Mouse (Mus musculus): ENCODE results near the gene Tecpr2.

Tecpr2 gene

DNA sequence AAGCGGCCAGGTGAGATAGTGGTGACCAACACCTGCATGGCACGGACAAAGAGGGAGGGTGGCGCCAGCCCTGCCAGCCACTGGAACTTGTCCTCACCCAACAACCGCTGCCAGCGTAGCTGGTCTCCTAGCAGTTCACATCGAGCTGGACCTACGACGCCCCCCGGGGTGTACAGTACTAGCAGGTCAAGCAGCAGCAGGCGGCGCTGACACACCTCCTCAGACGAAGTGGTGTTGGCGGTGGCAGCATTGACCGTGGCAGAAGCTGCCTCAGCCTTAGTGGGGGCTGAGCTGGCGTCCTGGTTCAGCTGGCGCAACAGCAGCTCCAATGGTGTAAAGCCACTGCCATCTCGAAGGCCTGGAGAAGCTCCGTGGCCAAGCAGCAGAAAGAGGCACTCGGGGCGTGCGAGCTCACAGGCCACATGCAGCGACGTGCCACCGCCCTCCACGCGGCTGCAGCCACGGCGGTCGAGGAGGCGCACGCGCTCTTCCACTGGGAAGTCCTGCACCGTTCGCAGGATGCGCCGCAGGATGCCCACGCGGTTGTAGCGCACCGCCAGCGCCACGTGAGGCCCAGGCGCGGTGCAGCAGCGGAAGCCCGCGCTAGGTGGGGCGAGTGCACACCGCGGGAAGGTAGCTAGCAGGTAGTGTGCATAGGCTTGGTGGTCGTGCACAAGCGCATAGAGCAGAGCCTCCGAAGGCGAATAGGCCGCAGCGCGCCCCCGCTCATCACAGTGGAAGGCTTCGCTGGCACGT is 87.7 kb downstream of the Tecpr2 start:
- no peak for DNase-seq (ENCODE audit: low read depth in 2 of 2, low spot score in 2 of 2)

GRCm38 (mm10) chr12:110977345-110977733 is 88.3 kb downstream of the Tecpr2 start:
- no peak for DNase-seq (ENCODE audit: low read depth in 2 of 2, low spot score in 2 of 2)

DNA sequence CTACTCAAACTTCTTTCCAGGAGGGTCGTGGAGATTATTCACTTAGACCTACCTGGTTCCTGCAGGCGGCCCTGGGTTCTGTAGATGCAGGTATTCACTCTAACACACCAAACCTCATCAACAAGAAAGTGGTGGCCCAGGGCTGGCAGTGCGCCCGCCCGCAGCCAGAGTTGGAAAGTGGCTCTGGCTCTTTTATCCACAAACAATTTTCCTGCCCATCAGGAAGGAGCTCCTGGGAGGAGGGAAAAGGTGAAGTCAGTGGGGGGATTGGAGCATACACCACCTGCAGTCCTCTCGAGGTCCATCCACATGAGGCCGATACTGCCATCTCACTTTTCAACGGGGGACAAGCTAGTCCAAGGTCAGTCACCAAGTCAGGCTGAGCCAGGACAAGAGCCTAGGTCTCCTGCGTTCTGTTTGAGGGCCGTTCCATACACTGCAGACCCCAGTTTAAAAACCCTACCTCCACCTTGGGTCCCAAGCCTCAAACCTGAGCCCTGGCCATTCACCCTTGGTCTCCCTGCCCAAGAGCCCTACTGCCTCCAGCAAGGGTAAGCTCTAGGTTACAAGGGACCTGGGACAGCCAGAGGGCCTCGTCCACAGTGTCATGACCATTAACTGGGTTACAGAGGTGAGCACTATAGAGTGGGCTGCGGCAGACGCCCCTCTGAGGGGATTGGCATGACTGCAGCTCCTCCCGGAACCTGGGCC is 89.0 kb downstream of the Tecpr2 start:
- peak in 1 of 2 experiments; percentile 2 for DNase-seq (ENCODE audit: low read depth in 2 of 2, low spot score in 2 of 2)

- DNase-seq (ENCODE audit: low read depth in 2 of 2, low spot score in 2 of 2): peak; percentile 87 to 91
Measured at GRCm38 (mm10) chr12:110978607-110979406, 89.7 kb downstream of the Tecpr2 start, which contains the start of gene Ankrd9. TSS of gene Ankrd9 (minus strand) at chr12:110979040.

- no peak for DNase-seq (ENCODE audit: low read depth in 2 of 2, low spot score in 2 of 2)
Measured at GRCm38 (mm10) chr12:110979808-110980207, 90.7 kb downstream of the Tecpr2 start.

- no peak for DNase-seq (ENCODE audit: low read depth in 2 of 2, low spot score in 2 of 2)
Measured at GRCm38 (mm10) chr12:110981736-110982135, 92.7 kb downstream of the Tecpr2 start.

GRCm38 (mm10) chr12:110983083-110983482 is 94.0 kb downstream of the Tecpr2 start:
- DNase-seq (ENCODE audit: low read depth in 2 of 2, low spot score in 2 of 2): no peak

DNA sequence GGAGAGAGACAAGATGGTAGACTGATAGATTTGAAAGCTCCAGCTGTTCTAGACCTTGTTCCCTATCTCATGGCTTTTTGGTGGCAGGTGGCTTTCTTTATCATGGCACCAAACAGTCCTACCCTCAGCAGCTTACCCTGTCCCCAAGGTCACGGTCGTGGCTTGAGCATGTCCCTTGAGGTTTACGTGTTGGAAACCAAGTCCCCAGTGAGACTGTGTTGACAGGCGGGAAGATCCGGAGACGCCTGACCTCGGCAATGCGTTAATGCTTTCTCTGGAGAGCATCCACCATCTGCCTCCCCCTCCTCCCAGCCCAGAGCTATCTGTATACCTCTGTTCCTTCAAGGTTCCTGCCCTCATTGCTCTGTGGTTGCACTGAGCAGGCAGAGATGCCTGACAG is 94.7 kb downstream of the Tecpr2 start:
- DNase-seq (ENCODE audit: low read depth in 2 of 2, low spot score in 2 of 2): no peak

DNA sequence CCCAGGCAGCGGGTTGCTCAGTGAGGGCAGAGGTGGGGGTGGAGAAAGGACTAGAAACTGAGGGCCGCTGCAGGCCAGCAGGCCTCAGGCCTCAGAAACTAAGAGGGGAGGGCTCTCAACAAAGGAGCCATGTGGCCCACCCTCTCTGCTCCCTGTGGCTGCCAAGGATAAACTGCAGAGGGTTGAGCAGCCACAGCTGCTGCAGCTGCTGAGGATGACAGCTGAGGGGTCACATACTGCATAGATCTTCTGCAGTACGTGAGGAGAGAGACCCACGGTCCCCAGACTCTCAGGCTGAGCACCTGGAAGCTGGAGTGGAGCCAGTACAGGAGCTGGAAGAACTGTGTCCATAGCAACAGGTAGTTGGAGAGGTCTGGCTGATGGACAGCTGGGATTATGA is 95.5 kb downstream of the Tecpr2 start:
- no peak for DNase-seq (ENCODE audit: low read depth in 2 of 2, low spot score in 2 of 2)

DNA sequence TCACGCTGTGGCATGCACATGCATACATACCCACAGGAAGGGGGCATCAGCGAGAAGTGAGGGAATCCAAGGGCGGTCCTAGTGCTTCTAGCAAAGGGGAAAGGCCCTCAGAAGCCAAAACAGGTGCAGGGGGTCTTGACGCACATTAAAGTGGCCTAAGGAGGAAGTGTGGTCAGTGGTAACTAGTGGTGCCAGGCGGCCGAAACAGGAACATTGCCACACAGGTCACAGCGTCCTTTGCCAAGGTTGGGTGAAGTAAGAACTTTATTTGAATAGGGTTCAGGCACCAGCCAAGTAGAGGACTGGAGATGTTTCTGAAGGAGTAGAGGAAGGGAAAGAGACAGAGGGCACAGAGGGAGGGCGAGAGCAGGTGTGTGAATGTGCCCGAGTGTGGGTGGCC is 96.1 kb downstream of the Tecpr2 start:
- DNase-seq (ENCODE audit: low read depth in 2 of 2, low spot score in 2 of 2): no peak

GRCm38 (mm10) chr12:110986536-110987425 is 97.7 kb downstream of the Tecpr2 start:
- DNase-seq (ENCODE audit: low read depth in 2 of 2, low spot score in 2 of 2): no peak

DNA sequence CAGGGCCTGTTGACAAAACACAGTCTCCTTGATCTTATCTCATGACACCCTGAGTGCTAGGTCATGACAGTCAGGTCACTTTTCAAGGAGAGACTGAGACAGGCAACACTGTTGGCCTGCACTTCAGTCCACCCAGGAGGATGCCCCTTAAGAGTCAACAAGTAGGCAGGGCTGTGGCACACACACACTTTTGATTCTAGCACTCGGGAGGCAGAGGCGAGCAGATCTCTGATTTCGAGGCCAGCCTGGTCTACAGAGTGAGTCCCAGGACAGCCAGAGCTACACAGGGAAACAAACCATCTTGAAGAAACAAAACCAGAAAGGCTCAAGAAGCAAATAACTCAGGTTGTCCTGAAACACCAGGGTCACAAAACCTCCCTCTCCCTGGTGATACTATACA is 100.3 kb downstream of the Tecpr2 start:
- DNase-seq (ENCODE audit: low read depth in 2 of 2, low spot score in 2 of 2): no peak

- no peak for DNase-seq (ENCODE audit: low read depth in 2 of 2, low spot score in 2 of 2)
Measured at GRCm38 (mm10) chr12:110990500-110990899, 101.4 kb downstream of the Tecpr2 start.

DNA sequence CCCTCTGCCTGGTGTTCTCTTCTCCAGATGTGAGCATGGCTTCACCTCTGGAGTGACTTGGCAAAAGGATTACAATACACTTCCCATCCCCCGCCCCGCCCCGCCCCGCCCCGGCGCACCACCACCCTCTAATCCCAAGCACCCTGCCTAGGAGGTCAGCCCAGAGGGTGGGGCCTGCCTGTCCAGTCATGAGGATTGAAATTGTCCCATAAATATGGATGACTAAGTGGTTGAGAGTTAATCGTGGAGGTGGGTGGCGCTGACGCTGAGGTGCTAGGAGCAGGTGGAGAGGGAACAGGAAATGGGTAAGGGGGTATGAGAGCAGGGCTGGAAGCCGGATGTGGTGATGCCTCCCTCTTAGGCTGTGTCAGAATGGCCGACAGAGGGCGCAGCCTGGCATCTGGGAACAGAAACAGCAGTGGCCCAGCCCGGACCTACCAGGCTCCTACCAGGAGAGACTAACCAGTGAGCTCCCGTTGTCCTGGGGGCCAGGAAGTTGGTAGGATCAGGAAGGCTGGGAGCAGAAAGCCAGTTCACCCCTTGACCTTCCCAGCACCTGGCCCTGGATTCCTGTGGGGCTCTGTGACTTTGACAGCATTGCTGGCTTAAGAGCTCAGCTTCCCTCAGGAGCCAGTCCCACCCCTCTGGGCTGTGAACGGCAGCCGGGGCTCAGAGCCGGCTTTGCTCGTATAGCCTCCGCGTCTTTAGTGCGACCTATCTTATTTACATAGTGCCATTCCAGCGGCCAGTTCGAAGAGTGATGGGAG is 102.5 kb downstream of the Tecpr2 start:
- peak; percentile 65 to 75 for DNase-seq (ENCODE audit: low read depth in 2 of 2, low spot score in 2 of 2)

DNA sequence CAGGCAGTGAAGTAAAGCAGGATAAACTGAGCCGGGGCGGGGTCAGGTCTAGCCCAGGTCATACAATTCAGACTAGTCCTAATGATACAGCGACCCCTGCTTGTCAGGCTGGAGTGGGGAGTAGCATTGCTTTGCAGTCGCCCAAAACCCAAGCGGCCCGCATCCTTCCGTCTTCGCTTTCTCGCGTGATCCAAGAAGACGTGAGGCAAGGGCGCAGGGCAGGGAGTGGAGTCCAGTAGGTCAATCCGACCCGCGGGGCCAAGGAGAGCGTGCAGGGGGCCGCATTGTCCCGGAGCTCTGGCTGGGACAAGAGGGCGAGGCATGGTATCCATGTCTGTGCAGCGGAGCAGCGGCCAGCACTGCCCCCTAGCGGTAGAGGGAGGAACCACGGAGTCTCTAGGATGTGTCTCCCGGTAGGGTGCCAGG is 103.1 kb downstream of the Tecpr2 start:
- peak; percentile 87 to 92 for DNase-seq (ENCODE audit: low read depth in 2 of 2, low spot score in 2 of 2)

- no peak for DNase-seq (ENCODE audit: low read depth in 2 of 2, low spot score in 2 of 2)
Measured at GRCm38 (mm10) chr12:110992771-110993170, 103.7 kb downstream of the Tecpr2 start.

DNA sequence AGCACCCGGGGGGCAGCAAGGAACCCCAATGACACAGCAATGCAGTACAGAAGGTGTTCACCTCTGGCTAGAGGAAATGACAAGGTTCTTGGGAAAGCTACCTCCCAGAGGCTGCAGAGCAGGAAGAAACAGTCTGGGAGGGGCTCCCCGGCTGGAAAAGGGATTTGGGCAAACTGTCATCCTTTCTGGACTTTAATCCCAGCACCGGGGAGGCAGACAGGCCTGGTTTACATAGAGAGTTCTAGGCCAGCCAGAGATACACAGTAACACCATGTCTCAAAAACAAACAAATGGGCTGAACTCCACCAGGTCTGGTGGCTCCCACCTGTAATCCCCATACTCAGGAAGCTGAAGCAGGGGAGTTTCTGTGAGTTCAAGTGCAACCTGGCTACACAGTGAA is 104.2 kb downstream of the Tecpr2 start:
- no peak for DNase-seq (ENCODE audit: low read depth in 2 of 2, low spot score in 2 of 2)

GRCm38 (mm10) chr12:110994666-110995065 is 105.6 kb downstream of the Tecpr2 start:
- DNase-seq (ENCODE audit: low read depth in 2 of 2, low spot score in 2 of 2): no peak

DNA sequence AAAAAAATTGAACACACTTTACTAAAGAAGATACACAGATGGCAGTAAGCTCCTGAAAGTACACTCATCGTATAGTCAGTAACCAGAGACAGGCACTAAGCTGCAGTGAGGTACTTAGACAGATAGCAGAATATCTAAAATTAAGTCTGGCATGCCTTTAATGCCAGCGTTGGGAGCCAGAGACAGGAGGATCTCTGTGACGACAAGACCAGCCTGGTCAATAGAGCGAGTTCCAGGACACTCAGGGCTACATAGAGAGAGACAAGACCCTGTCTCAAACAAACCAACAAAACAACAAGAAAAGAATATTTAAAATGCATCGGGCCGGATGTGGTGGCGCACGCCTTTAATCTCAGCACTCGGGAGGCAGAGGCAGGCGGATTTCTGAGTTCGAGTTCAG is 109.0 kb downstream of the Tecpr2 start:
- DNase-seq (ENCODE audit: low read depth in 2 of 2, low spot score in 2 of 2): no peak

GRCm38 (mm10) chr12:110999820-111000219 is 110.8 kb downstream of the Tecpr2 start:
- DNase-seq (ENCODE audit: low read depth in 2 of 2, low spot score in 2 of 2): no peak

Measured in CD8-positive naive resting alpha-beta T cell, adult 2 months (primary cell).